Mouse (Mus musculus) kidney, postnatal 0 days (tissue): ENCODE measurements at regions not wholly inside any gene's neighbourhood (a gene's known extent, or its start where the extent isn't known, plus 50 kb on each side); places are given as distances from the start of the nearest gene placed in this dataset.

ENCODE experiments used
- ATAC-seq: fragments of 200-750 bp; cut with Nextera tagmentation; replicated peaks from 2 replicates; pipeline ENCODE4 v1.8.0; 2017; ENCODE audit warnings: low read depth, moderate number of reproducible peaks, moderate TSS enrichment, moderate library complexity; ENCODE audit not compliant: low FRiP score
- DNase-seq: peaks from one replicate; pipeline ENCODE4 v3.0.0-alpha.2; 2016; ENCODE audit warnings: low spot score
- H3K27ac ChIP-seq: fragments of 300-500 bp; sonication (generic); 2 replicates; pipeline ENCODE4 v1.5.1; 2014; ENCODE audit warnings: mild to moderate bottlenecking
- H3K27me3 ChIP-seq: fragments of 300-500 bp; sonication (generic); 2 replicates; pipeline ENCODE4 v1.6.1; 2014; ENCODE audit warnings: low read length, mixed read lengths; ENCODE audit not compliant: insufficient read depth
- H3K36me3 ChIP-seq: fragments of 300-500 bp; sonication (generic); 2 replicates; pipeline ENCODE4 v1.6.1; 2014; ENCODE audit warnings: low read length, mixed read lengths; ENCODE audit not compliant: insufficient read depth
- H3K4me1 ChIP-seq: fragments of 300-500 bp; sonication (generic); replicated peaks from 2 replicates; pipeline ENCODE4 v1.6.1; 2014; ENCODE audit warnings: antibody characterized with exemption, low read length, mixed read lengths; ENCODE audit not compliant: insufficient read depth
- H3K4me2 ChIP-seq: fragments of 300-500 bp; sonication (generic); 2 replicates; pipeline ENCODE4 v1.6.1; 2014; ENCODE audit warnings: mild to moderate bottlenecking, low read length, moderate library complexity, mixed read lengths
- H3K4me3 ChIP-seq: fragments of 300-500 bp; sonication (generic); replicated peaks from 2 replicates; pipeline ENCODE4 v1.5.1; 2014; ENCODE audit warnings: low read depth, low read length
- H3K9ac ChIP-seq: fragments of 300-500 bp; sonication (generic); 2 replicates; pipeline ENCODE4 v1.6.1; 2014; ENCODE audit warnings: low read depth, low read length
- H3K9me3 ChIP-seq: fragments of 300-500 bp; sonication (generic); replicated peaks from 2 replicates; pipeline ENCODE4 v1.6.1; 2016; ENCODE audit warnings: low read length, inconsistent platforms, mixed read lengths
- CTCF ChIP-seq: IDR thresholded peaks from 2 replicates; pipeline ENCODE4 v1.5.1; 2016; ENCODE audit warnings: antibody characterized with exemption, low read depth, mild to moderate bottlenecking, moderate library complexity
- WGBS: fragments of 180-500 bp; shearing (Covaris S2); extraction: QIAGEN DNeasy Blood & Tissue Kit; methylation state at CpG from one replicate; pipeline ENCODE4 v1.1.7; 2014; 5-methylcytosine and 5-hydroxymethylcytosine counted together

DNA sequence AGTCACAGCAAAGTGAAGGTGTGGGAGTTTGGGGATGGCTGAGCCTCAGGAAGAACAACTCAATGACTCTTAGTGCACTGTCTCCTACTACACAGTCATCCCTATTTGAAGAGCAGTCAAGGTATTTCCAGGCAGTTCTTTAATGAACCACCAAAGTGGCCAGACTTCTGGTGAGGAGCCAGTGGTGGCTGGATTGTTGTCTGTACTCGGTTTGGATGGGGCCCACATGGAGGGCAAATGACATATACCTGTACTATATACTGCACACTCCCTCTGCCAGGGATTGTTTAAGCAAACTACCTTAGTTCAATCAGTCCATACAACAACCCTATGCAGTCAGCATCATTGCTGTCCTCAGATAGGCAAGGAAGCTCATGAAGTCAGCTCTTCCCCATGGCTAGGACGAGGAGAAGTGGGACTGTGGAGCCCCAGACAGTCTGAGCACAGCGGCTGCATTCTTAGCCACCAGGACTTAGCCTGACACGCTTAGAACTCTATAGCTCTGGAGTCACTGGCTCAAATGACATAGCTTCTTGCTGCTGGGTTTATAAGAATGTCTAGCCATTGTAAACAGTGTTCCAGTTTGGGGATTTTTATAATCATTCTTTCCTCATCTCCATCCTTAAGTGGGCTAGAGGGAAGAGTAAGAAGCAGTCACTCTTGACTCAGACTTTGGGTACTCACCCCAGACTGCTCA is 72.8 kb upstream of the Boc start:
- Histone ChIP-seq H3K9me3 (no peaks in the 10 kb centered on the region), H3K4me3 (no peak overlapping the region), H3K4me2 (no peak overlapping the region), H3K9ac (no peak overlapping the region), H3K4me1 (peaks cover 25% of the 10 kb centered on the region; the same call in 1 of the 2 replicates), H3K27me3 (no peaks in the 10 kb centered on the region), H3K27ac (peak overlapping the region; percentile 86), H3K36me3 (no peaks in the 10 kb centered on the region)
- DNase-seq: peak; percentile 51
- no peak for ATAC-seq
- TF ChIP-seq CTCF: no peak
- 42% methylated on average over 4 of the region's 4 CpGs for WGBS

DNA sequence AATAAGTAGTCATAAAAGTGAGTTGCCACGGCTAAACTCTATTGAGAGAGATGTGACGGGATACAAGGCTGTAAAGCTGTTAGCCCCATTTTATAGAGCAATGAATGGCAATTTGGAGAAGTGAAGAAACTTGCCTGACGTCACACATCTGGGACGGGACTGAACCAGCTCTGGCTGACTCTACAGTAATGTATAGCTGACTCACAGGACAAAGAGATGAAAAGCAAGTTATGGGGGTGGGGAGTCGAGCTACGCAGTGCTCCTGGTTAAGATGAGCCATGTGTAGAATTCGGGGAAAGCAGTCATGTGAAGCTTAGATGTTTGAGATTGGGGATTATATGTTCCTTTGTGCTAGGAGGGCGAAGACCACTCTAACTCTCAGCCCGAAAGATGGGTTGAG is 72.2 kb upstream of the Boc start:
- peak overlapping the region; percentile 86; the same call in 1 of the 2 replicates for H3K27ac ChIP-seq
- H3K9me3 ChIP-seq: no peaks in the 10 kb centered on the region
- H3K4me1 ChIP-seq: peaks cover 28% of the 10 kb centered on the region; the same call in 1 of the 2 replicates
- no peak overlapping the region for H3K9ac ChIP-seq
- no peak overlapping the region for H3K4me2 ChIP-seq
- DNase-seq (no peak), ATAC-seq (no peak)
- no peak for TF ChIP-seq CTCF
- no peaks in the 10 kb centered on the region for H3K36me3 ChIP-seq
- no peaks in the 10 kb centered on the region for H3K27me3 ChIP-seq
- WGBS: 35% methylated on average over 9 of the region's 9 CpGs
- no peak overlapping the region for H3K4me3 ChIP-seq

DNA sequence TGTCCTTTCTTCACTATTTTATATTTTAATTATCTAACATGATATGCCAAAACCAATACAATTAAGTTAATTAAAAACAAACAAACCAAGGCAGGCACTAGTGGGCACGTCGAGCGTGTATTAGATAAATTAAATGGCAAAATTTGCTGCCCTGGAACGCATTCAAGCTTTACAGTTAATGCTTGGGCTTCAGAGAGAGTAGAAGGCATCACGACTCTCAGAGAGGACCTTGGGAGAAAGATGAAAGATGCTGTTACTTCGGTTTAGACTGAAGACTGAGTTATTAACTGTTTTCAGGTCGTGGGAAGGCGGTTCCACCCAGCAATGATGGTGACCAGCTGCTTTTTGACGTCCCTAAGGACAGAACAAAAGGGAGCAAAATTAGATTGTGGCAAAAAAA is 71.7 kb upstream of the Boc start:
- Histone ChIP-seq H3K4me3 (no peak overlapping the region), H3K9me3 (no peaks in the 10 kb centered on the region), H3K4me2 (no peak overlapping the region), H3K27ac (peak overlapping the region; percentile 70; the same call in 1 of the 2 replicates), H3K27me3 (no peaks in the 10 kb centered on the region), H3K9ac (no peak overlapping the region), H3K4me1 (peaks cover 28% of the 10 kb centered on the region; the same call in 1 of the 2 replicates), H3K36me3 (no peaks in the 10 kb centered on the region)
- DNase-seq (peak; percentile 67), ATAC-seq (no peak)
- 15% methylated on average over 9 of the region's 9 CpGs for WGBS
- no peak for TF ChIP-seq CTCF

DNA sequence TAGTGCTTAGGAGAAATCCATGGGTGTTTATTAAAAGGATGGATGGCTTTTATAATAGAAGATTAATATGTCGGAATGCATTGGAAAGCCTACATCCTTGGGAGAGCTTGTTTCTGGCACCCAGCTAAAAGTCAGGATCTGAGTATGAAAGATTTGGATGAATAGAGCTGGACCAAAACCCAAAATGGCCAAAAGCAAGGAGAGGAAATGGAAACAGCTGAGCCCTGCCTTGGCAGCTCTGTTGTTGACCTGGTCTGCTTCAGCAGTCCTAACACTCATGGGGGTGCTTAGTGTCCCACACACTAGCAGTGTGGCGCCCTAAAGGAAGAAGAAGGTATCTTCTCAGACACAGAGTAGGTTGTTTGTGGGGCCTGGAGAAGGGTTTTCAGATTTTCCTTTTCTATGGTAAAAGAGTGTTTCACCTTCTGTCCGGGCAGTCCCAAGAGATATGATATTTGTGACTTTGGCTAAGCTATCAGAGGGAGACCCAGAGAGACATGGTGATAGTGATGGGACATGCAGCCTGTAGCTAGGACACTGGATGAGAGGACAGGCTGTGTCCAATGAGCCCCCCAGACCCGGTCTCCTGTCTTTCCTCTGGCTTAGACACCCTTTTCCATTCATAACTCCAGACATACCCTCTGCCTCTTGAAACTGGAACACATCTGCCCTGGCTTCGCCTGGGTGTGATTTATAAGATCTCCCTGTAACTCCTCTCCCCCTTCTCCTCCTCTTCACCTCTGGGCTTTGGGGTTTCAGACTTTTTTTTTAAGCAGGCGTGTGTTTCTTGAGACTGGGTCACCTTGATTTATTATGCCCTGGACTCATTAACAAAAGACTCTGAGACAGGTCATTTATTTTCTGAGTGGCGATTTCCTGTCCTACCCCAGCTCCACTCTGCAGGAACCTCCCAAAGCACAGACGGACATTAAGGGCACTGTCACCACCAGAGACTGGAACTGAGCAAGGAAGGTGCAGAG is 70.9 kb upstream of the Boc start:
- no peaks in the 10 kb centered on the region for H3K9me3 ChIP-seq
- H3K4me2 ChIP-seq: no peak overlapping the region
- no peaks in the 10 kb centered on the region for H3K36me3 ChIP-seq
- 25% methylated on average over 8 of the region's 8 CpGs for WGBS
- no peak overlapping the region for H3K4me3 ChIP-seq
- no peak for TF ChIP-seq CTCF
- ATAC-seq (peak; percentile 69; the same call in 1 of the 2 replicates), DNase-seq (peak; percentile 94)
- H3K9ac ChIP-seq: no peak overlapping the region
- peaks cover 28% of the 10 kb centered on the region; the same call in 1 of the 2 replicates for H3K4me1 ChIP-seq
- H3K27ac ChIP-seq: peak overlapping the region; percentile 70
- no peaks in the 10 kb centered on the region for H3K27me3 ChIP-seq

DNA sequence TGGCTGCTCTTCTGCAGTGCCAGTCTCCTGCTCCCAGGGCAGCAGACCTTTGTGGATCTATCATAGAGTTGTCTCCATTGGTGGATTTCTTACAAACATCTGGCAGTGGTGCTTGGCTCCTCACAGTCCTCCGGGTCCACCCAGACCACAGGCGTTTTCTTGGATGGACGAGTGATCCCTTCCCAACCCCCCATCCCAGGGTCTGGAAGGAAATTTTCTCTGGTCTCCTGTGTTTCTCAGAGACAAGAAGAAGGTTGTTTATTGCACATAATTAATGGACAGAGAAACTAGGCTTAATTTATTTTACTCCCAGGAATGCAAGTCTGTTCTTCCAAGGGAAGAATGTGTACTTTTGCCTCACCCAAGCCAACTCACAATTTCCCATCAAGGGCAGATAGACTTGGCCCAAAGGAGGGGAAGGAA is 67.2 kb upstream of the Boc start:
- H3K27ac ChIP-seq: peak overlapping the region; percentile 50
- TF ChIP-seq CTCF: no peak
- no peak overlapping the region for H3K9ac ChIP-seq
- WGBS: 21% methylated on average over 3 of the region's 3 CpGs
- no peaks in the 10 kb centered on the region for H3K36me3 ChIP-seq
- H3K4me1 ChIP-seq: 0 out of 2 replicates have a peak, but pooled peaks cover 7% of the 10 kb centered on the region
- H3K4me2 ChIP-seq: no peak overlapping the region
- DNase-seq: peak; percentile 85
- H3K9me3 ChIP-seq: no peaks in the 10 kb centered on the region
- ATAC-seq: 0 out of 2 replicates have a peak, but pooled peaks have one; percentile 6
- H3K27me3 ChIP-seq: no peaks in the 10 kb centered on the region
- no peak overlapping the region for H3K4me3 ChIP-seq

DNA sequence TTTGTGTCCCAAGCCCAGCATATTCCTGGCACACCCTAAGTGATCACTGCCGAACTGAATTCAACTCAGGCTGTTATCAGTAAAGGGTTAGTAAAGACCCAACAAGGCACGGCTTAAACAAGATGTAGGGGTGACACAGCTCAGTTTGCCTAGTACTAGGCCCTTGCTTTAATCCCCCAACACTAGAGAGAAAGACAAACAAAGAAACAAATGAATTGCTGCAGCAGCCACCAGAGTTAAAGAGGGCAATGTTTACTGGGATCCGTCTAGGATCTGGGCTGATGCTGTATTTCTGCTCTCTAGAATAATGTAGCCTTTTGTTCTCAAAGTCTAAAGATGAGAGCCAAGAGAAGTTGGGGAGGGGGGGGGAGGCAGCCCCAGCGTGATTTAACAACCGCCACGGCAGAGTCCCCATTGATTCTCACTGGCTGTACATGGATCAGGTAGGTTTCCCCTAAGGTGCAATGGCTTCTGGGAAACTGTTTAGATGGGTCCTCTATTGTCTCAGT is 66.5 kb upstream of the Boc start:
- 67% methylated on average over 6 of the region's 6 CpGs for WGBS
- H3K4me1 ChIP-seq: 0 out of 2 replicates have a peak, but pooled peaks cover 3% of the 10 kb centered on the region
- no peaks in the 10 kb centered on the region for H3K9me3 ChIP-seq
- H3K36me3 ChIP-seq: no peaks in the 10 kb centered on the region
- DNase-seq (no peak), ATAC-seq (no peak)
- H3K27ac ChIP-seq: peak overlapping the region; percentile 50; the same call in 1 of the 2 replicates
- no peak for TF ChIP-seq CTCF
- no peak overlapping the region for H3K4me3 ChIP-seq
- no peak overlapping the region for H3K4me2 ChIP-seq
- H3K9ac ChIP-seq: no peak overlapping the region
- no peaks in the 10 kb centered on the region for H3K27me3 ChIP-seq
